Mouse (Mus musculus) brain, embryonic 14.5 days (tissue): ENCODE measurements at regions not wholly inside any gene's neighbourhood (a gene's known extent, or its start where the extent isn't known, plus 50 kb on each side); places are given as distances from the start of the nearest gene placed in this dataset.

Source experiments
- CTCF ChIP-seq: fragments of 200-500 bp; IDR thresholded peaks from 2 replicates; pipeline ENCODE4 v1.5.1; 2012; ENCODE audit warnings: inconsistent platforms, mild to moderate bottlenecking, moderate library complexity, borderline replicate concordance; ENCODE audit not compliant: insufficient read depth, insufficient read length; ENCODE audit errors: extremely low read depth
- POLR2A ChIP-seq: fragments of 200-500 bp; IDR thresholded peaks from 2 replicates; pipeline ENCODE4 v1.6.1; 2012; ENCODE audit warnings: mild to moderate bottlenecking, inconsistent platforms, borderline replicate concordance; ENCODE audit not compliant: poor library complexity, insufficient read depth, insufficient read length, severe bottlenecking; ENCODE audit errors: extremely low read depth

- TF ChIP-seq CTCF (no peak), POLR2A (no peak)
Measured at GRCm38 (mm10) chr6:117271562-117272226, 103.4 kb downstream of the Cxcl12 start.
